Mouse (Mus musculus) inflammation-experienced regulatory T-cells, adult 16 weeks (primary cell): ENCODE measurements around the gene Atp13a1. TPM values are rescaled to one million over a fixed set of nuclear protein-coding genes. Genes with fewer than 3 reads are reported as not detected.

Source experiments
- polyA plus RNA-seq: library from polyadenylated mRNA; unstranded; fragments of 100-300 nt; shearing (Covaris generic); gene quantifications from one replicate; pipeline ENCODE4 v1.2.1, GENCODE M21; 2017

Atp13a1 gene
- 26.2 TPM for polyA plus RNA-seq

DNA sequence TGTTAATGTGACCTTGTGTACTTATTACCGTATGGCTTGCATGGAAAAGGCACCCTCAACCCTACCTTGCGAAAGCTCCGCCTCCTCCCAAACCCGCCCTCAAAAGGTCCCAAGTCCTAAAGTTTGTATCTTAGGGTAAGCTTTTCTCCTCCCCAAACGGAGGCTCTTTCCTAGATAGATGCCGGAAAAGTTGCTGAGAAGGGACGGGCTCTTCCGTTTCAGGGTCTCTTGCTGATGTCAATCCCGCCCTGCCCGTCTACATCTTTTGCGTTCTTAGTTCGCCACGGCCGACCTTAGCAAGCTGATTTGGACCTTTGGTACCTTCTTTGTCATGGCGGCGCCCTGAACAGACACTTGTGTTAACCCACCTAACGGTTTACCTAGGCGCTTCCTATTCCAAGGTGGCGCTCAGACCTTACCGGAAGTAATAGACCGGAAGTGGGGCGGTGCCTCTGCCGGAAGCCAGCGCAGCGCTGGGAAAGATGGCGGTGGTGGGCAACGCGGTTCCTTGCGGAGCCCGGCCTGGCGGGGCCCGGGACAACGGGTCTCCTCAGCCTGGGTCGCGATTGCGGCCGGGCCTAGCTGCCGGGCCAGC, at the start of gene Atp13a1, which contains the start of gene Zfp866:
TSS of gene Atp13a1 (plus strand) at position 391 of the 595 bp plus-strand sequence.
TSS of gene Zfp866 (minus strand) at position 406 of the 595 bp plus-strand sequence.

DNA sequence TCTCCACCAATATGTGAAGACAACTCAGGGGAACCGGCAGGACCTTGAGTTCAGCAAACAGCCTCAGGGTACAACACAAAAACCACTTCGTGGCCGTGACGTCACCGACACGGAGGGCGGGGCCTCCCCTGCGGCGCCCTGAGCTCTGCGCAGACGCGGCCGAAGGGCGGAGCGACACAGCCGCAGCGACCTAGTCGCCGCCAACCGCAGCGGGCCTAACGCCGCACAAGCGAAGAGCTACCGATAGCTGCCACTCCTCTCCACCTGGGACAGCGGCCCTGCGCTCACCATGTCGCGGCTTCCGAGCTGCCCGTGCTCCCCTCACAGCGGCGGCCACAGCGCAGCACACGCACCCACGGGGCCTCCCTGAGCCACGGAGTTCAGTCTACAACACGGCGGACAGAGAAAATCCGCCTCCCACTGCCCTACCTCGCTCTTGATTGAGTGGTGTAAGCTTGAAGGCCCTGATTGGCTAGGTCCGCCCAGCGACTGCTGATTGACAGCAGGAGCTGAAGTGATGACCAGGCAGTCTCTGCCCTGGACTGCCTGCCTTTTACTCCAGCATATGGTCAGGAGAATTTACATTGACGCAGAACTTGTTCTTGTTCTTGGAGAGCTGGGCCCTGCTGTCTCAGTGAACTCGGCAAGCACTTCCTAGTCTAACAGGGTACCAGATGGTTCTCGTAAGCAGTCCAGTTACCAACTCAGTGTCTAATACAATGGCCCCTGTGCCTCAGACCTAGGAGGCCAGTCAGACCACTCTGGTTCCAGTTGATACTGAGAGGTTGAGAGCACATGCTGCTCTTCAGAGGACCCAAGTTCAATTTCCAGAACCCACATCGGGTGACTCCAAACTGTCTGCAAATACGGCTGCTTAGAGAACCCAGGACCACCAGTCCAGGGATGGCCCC, 41.2 kb upstream of the Atp13a1 start, which contains the start of gene Zfp963:
TSS of gene Zfp963 (minus strand) at position 427 of the 911 bp plus-strand sequence.

DNA sequence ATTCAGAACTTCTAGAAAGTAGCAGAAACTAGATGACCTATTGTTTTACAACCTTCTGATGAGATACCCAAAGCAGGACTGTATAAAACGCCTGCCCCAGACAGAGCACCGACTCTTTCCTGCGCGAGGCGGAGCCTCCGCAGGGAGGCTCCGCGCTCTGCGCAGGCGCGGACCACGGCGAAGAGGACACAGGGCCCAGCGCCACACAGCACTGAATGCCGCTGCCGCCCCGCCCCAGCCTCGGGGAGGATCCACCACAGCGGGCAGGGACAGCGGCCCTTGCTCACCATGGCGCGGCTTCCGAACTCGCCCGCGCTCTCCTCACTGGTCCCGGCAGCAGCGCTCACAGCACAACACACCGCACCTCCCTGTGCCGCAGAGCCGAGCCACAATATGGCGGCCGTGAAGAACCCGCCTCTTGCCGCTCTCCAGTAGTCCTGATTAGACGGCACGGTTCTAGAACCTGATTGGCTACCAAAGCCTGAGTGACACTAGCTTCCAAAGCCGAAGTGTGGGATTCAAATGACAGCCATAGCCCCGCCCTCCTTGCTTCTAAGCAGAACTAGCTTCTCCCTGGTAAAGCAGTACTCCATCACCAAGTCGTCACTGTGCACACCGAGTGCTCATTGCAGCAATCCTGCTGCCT, 16.3 kb upstream of the Atp13a1 start, which contains the start of gene Gm20422:
TSS of gene Gm20422 (minus strand) at position 384 of the 646 bp plus-strand sequence.

DNA sequence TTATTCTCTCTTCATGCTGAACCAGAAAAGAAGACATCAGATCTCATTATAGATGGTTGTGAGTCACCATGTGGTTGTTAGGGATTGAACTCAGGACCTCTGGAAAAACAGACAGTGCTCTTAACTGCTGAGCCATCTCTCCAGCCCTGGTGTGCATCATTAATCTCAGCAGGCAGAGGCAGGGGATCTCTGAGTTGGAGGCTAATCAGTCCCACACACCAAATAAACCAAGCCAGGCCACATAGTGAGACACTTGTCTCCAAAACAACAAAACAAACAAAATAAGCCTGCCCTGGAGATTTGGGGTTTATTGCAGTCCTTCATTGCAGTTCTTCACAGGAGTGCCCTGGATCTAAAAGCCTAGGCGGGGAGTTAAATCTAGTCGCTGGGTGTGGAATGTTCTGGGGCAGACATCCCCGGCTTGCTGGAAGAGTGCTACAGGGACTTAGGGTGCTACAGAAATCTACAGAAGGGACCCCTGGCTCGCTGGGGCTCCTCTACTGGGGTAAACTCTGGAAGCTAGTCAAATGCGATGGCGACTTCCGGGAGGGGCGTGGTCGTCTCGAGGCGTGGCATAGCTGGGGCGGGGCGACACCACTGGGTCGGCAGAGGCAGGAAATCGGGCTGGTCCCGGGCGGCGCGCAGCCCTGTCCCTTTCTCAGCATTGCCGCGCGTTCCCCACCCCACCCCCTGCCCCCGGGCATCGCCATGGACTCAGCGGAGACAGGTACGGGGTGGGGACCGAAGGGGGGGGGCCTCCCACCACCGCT, 17.3 kb downstream of the Atp13a1 start, which contains the start of gene Gmip:
TSS of gene Gmip (plus strand) at position 586 of the 770 bp plus-strand sequence.

DNA sequence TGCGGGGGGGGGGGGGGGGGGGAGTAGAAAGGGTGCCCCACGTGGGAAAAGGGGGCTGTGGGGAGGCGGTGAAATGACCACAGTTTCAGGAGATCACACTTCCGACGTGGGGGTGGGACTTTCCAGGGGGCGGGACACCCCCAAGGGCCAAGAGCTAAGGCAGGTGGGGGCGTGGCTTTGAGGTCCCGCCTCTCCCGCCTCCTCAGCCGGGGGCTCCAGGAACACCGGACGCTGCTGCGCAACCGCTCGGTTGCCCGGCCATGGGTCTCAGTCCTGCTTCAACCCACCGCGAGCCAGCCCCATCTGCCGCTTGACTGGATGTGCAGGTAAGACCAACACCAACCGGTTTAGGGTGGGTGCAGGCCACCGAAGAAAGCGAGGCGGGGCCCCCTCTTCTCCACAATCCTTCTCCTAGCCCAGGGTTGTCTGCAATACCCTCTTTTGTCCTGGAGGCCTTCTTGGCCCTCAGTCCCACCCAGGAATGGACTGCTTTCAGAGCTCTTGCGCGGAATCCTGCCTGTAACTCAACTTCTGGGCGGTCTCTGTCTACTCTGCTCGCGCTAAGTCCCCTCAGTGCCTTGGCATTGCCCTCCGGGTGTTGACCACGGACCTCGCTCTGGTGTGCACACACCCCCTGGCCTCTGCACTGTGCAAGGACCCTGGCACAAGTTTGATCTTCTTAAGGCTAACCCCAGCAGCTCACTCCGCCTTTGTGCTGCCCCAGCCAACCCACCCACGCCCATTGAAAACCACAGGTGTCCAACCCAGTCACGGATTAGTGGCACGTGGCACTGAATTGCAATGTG, 31.6 kb downstream of the Atp13a1 start, which contains the start of gene Lpar2:
TSS of gene Lpar2 (plus strand) at position 44 of the 806 bp plus-strand sequence.

DNA sequence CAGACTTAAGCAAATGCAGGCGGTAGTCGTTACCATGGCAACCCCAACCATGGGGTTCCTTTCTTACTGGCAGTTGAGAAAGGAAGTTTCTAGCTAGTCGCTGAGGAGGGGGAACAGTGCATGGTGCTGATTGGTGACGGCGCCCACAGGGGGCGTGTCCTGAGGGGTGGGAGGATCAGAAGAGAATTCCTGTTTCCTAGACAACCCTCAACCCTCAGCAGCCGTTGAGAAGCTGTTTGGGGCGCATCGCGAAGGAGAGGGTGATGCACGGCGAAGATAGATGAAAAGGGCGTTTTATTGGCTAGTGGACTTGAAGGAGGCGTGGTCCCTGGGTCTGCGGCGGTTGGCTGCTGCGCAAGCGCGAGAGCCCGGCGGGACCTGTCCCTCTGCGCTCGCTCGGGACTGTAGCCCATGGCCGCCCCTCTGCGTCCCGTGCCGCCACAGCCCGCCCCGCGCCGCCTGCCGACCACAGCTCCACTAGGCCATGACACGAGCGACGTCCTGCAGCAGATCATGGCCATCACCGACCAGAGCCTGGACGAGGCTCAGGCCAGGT, 41.4 kb downstream of the Atp13a1 start, which contains the start of gene Pbx4:
TSS of gene Pbx4 (plus strand) at position 194 of the 556 bp plus-strand sequence.

Other genes with a start within 250 kb of the Atp13a1 start
- 35.4 TPM for gene Zfp868, start 165.6 kb upstream of the Atp13a1 start, polyA plus RNA-seq
- 0.56 TPM for gene Zfp964, start 136.7 kb upstream of the Atp13a1 start, polyA plus RNA-seq
- gene Zfp869, start 80.4 kb upstream of the Atp13a1 start, polyA plus RNA-seq = 82.2 TPM
- 11.2 TPM for gene Zfp963, start 41.2 kb upstream of the Atp13a1 start, polyA plus RNA-seq
- gene Gm20422, start 16.3 kb upstream of the Atp13a1 start, polyA plus RNA-seq = not detected
- 36.6 TPM for gene Zfp866, start within 50 bp of the Atp13a1 start, polyA plus RNA-seq
- gene Gmip, start 17.5 kb downstream of the Atp13a1 start, polyA plus RNA-seq = 178 TPM
- gene Lpar2, start 31.3 kb downstream of the Atp13a1 start, polyA plus RNA-seq = 0.61 TPM
- gene Pbx4, start 41.3 kb downstream of the Atp13a1 start, polyA plus RNA-seq = 24.6 TPM
- gene Cilp2, start 96.5 kb downstream of the Atp13a1 start, polyA plus RNA-seq = not detected
- gene Tssk6, start 111.0 kb downstream of the Atp13a1 start, polyA plus RNA-seq = 3.4 TPM
- 190 TPM for gene Ndufa13, start 111.4 kb downstream of the Atp13a1 start, polyA plus RNA-seq
- not detected for gene Yjefn3, start 111.5 kb downstream of the Atp13a1 start, polyA plus RNA-seq
- 29.4 TPM for gene Gatad2a, start 205.2 kb downstream of the Atp13a1 start, polyA plus RNA-seq